Mouse (Mus musculus): ENCODE results near the gene Zfp993.
A peak's percentile ranks its signal among the peaks of the same experiment; 100 is the strongest.
"Not testable (repeated sequence)": the region's sequence is repeated elsewhere in the genome, so short reads cannot be mapped to it uniquely, and the experiment has no call there.

Gene Zfp993

GRCm38 (mm10) chr4:146610774-146611400 lies at the start of gene Zfp993:
Gene Zfp993 (plus strand): TSS chr4:146610961.
- DNase-seq (ENCODE audit: low spot score) = not testable (repeated sequence)

- DNase-seq (ENCODE audit: low spot score) = peak; percentile 23
These were observed 30.6 kb upstream of the Zfp993 start for GRCm38 (mm10) chr4:146579905-146580873.

- peak; percentile 38 for DNase-seq (ENCODE audit: low spot score)
These were observed 7.0 kb upstream of the Zfp993 start for GRCm38 (mm10) chr4:146603578-146604399.

- not testable (repeated sequence) for DNase-seq (ENCODE audit: low spot score)
These were observed 33.6 kb downstream of the Zfp993 start for GRCm38 (mm10) chr4:146644367-146644766.

GRCm38 (mm10) chr4:146649641-146650040 lies 38.9 kb downstream of the Zfp993 start:
- not testable (repeated sequence) for DNase-seq (ENCODE audit: low spot score)

- DNase-seq (ENCODE audit: low spot score) = not testable (repeated sequence)
These were observed 39.4 kb downstream of the Zfp993 start for GRCm38 (mm10) chr4:146650115-146650514.

- not testable (repeated sequence) for DNase-seq (ENCODE audit: low spot score)
These were observed 39.9 kb downstream of the Zfp993 start for GRCm38 (mm10) chr4:146650639-146651038.

Measured in testis, postnatal 10 days (tissue).